Mouse (Mus musculus): ENCODE measurements around the gene Krt34. TPM values are rescaled to one million over a fixed set of nuclear protein-coding genes. Genes with fewer than 3 reads are reported as not detected.

Krt34 gene
- total and polyA plus RNA-seq, 3 experiments = not detected

DNA sequence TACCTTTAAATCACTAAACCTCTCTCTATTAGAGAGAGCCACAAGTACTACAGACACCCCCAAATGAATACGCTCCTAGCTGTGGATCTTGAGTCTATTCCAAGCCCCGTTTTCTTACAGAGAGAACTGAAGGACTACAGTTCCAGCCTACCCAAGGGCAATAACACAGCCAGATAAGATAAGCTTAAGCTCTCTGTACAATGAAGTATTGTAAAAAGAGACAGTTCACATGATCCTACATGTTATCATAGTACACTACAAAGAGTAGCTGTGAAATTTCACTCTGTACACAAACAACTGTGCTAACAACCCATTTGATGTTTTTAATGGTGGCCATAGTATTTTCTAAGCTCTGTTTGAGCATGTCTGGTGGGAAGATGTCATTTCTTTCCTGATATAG is 5.8 kb upstream of the Krt34 start:
- dilution Hi-C loops (cut with MboI; ENCODE audit: extremely low pct_ligation_motif_present, extremely low pct_unique_long_range_greater_than_20kb, low sequenced_read_pairs) (no loop called here), in situ Hi-C loops (cut with MboI; ENCODE audit: low pct_ligation_motif_present, low pct_unique_long_range_greater_than_20kb, low sequenced_read_pairs) (no loop called here)
- Histone ChIP-seq H3K9ac (ENCODE audit: insufficient read depth, low read depth) (no peak overlapping the region), H3K9me3 (replicated peaks; ENCODE audit: low read length) (no peaks in the 10 kb centered on the region), H3K79me2 (replicated peaks; ENCODE audit: control insufficient read depth, extremely low read depth, insufficient read depth, poor library complexity, severe bottlenecking) (no peaks in the 10 kb centered on the region), H3K27me3 (replicated peaks) (peaks cover 88% of the 10 kb centered on the region), H3K27ac (ENCODE audit: insufficient read depth, low read depth) (no peak overlapping the region), H3K4me2 (ENCODE audit: insufficient read depth, low read depth, poor library complexity, severe bottlenecking) (no peak overlapping the region), H3K4me1 (ENCODE audit: control insufficient read depth in 1 of 2, insufficient read depth in 2 of 2) (no peaks in the 10 kb centered on the region), H3K4me3 (replicated peaks in 1 of 3; ENCODE audit: low read depth in 2 of 3, low read length in 2 of 3, poor library complexity in 1 of 3) (no peak overlapping the region), H3K36me3 (replicated peaks in 1 of 2; ENCODE audit: control insufficient read depth in 1 of 2, insufficient read depth in 1 of 2, low read length in 1 of 2) (no peaks in the 10 kb centered on the region)
- TF ChIP-seq CTCF (conservative IDR thresholded peaks at IDR 0.05 in 1 of 2, IDR thresholded peaks at IDR 0.05 in 1 of 2; ENCODE audit: low read depth in 2 of 2, low read length in 2 of 2) = no peak
- TF ChIP-seq USF2 (conservative IDR thresholded peaks at IDR 0.05; ENCODE audit: low read depth, low read length) = no peak
- TF ChIP-seq PAX5 (IDR thresholded peaks at IDR 0.05; ENCODE audit: low read length) = no peak
- no peak for TF ChIP-seq TBP (conservative IDR thresholded peaks at IDR 0.05; ENCODE audit: low read depth, low read length)
- TF ChIP-seq NELFE (IDR thresholded peaks at IDR 0.05; ENCODE audit: low read depth, low read length) = no peak
- TF ChIP-seq MAX (IDR thresholded peaks at IDR 0.05; ENCODE audit: low read length) = no peak
- DNase-seq (ENCODE audit: extremely low read depth) = no peak

DNA sequence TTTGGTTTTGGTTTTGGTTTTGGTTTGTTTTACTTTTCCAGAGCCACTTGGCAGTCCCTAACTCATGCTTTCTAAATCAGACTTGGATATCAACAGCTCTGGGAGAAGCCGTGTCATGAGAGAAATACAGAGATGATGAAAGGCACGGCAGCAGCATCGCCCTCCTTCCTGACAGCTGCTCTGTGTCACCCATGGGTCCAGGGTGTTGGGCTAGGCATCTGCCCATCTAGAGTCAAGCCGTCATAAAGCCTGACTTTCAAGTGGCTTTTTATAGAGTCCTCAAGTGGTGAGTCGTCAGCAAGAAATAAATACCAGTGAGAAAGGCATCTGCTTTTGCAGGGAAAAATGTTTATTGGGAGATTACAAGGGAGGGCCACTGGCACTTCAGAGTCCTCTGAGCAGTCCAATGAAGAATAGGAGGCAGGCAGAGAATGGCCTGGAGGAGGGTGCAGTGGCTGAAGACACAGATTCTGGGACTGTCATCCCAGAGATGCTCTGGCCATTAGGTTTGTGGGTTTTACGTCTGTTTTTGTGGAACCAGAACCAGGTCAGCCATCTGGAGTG is 5.0 kb upstream of the Krt34 start:
- TF ChIP-seq USF2 (conservative IDR thresholded peaks at IDR 0.05; ENCODE audit: low read depth, low read length) (no peak), CHD1 (IDR thresholded peaks at IDR 0.05; ENCODE audit: low read depth, low read length) (no peak), TBP (conservative IDR thresholded peaks at IDR 0.05; ENCODE audit: low read depth, low read length) (no peak), ZMIZ1 (IDR thresholded peaks at IDR 0.05; ENCODE audit: low read depth, low read length) (no peak), IRF4 (IDR thresholded peaks at IDR 0.05; ENCODE audit: low read depth, low read length) (no peak), SMC3 (IDR thresholded peaks at IDR 0.05; ENCODE audit: low read depth, low read length) (no peak), SIN3A (IDR thresholded peaks at IDR 0.05; ENCODE audit: low read length) (no peak), EP300 (IDR thresholded peaks at IDR 0.05; ENCODE audit: low read length) (no peak), ZC3H11A (IDR thresholded peaks at IDR 0.05; ENCODE audit: low read depth, low read length) (no peak), CTCF (conservative IDR thresholded peaks at IDR 0.05 in 1 of 2, IDR thresholded peaks at IDR 0.05 in 1 of 2; ENCODE audit: low read depth in 2 of 2, low read length in 2 of 2) (no peak)
- H3K4me2 ChIP-seq (ENCODE audit: insufficient read depth, low read depth, poor library complexity, severe bottlenecking) = peak overlapping the region; percentile 78
- H3K27ac ChIP-seq (ENCODE audit: insufficient read depth, low read depth) = no peak overlapping the region
- dilution Hi-C loops (cut with MboI; ENCODE audit: extremely low pct_ligation_motif_present, extremely low pct_unique_long_range_greater_than_20kb, low sequenced_read_pairs) (no loop called here), in situ Hi-C loops (cut with MboI; ENCODE audit: low pct_ligation_motif_present, low pct_unique_long_range_greater_than_20kb, low sequenced_read_pairs) (no loop called here)
- H3K4me1 ChIP-seq (ENCODE audit: control insufficient read depth in 1 of 2, insufficient read depth in 2 of 2) = no peaks in the 10 kb centered on the region
- H3K9ac ChIP-seq (ENCODE audit: insufficient read depth, low read depth) = no peak overlapping the region
- H3K9me3 ChIP-seq (replicated peaks; ENCODE audit: low read length) = no peaks in the 10 kb centered on the region
- DNase-seq (ENCODE audit: extremely low read depth) = no peak
- peaks cover 88% of the 10 kb centered on the region for H3K27me3 ChIP-seq (replicated peaks)
- peak overlapping the region in 1 of 3 experiments; percentile 26 for H3K4me3 ChIP-seq (replicated peaks in 1 of 3; ENCODE audit: low read depth in 2 of 3, low read length in 2 of 3, poor library complexity in 1 of 3)
- no peaks in the 10 kb centered on the region for H3K79me2 ChIP-seq (replicated peaks; ENCODE audit: control insufficient read depth, extremely low read depth, insufficient read depth, poor library complexity, severe bottlenecking)
- H3K36me3 ChIP-seq (replicated peaks in 1 of 2; ENCODE audit: control insufficient read depth in 1 of 2, insufficient read depth in 1 of 2, low read length in 1 of 2) = no peaks in the 10 kb centered on the region

DNA sequence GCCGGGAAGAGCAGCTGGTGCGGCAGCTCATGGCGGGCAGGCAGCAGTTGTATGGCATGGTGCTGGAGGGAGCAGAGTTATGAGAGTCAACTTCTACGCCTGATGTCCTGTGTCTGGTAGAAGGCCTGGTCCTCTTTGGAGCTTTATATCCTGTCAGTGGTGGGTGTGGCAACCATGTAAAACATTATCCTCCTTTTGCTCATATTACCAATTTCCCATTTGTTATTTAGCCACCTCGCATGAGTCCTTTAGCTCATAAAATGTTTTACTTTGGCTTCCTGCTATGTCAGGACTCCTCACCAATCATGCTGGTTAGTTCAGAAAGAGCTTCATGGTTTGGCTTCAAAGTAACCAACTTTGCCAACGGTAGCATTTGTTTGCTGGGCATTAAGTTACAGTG is 11.6 kb downstream of the Krt34 start, which contains the start of gene Krt33b:
Gene Krt33b (minus strand): TSS at position 101 of the 400 bp plus-strand sequence.
- no peak for DNase-seq (ENCODE audit: extremely low read depth)
- Histone ChIP-seq H3K4me3 (replicated peaks in 1 of 3; ENCODE audit: low read depth in 2 of 3, low read length in 2 of 3, poor library complexity in 1 of 3) (no peak within 1 kb of the TSS), H3K27ac (ENCODE audit: insufficient read depth, low read depth) (no peak within 1 kb of the TSS), H3K9me3 (replicated peaks; ENCODE audit: low read length) (no peaks in the 10 kb centered on the region), H3K27me3 (replicated peaks) (peaks cover 83% of the 10 kb centered on the region), H3K4me1 (ENCODE audit: control insufficient read depth in 1 of 2, insufficient read depth in 2 of 2) (no peaks in the 10 kb centered on the region), H3K9ac (ENCODE audit: insufficient read depth, low read depth) (no peak within 1 kb of the TSS), H3K79me2 (replicated peaks; ENCODE audit: control insufficient read depth, extremely low read depth, insufficient read depth, poor library complexity, severe bottlenecking) (no peaks in the 10 kb centered on the region), H3K4me2 (ENCODE audit: insufficient read depth, low read depth, poor library complexity, severe bottlenecking) (no peak within 1 kb of the TSS), H3K36me3 (replicated peaks in 1 of 2; ENCODE audit: control insufficient read depth in 1 of 2, insufficient read depth in 1 of 2, low read length in 1 of 2) (no peaks in the 10 kb centered on the region)
- TF ChIP-seq SIN3A (IDR thresholded peaks at IDR 0.05; ENCODE audit: low read length) = no peak
- no peak for TF ChIP-seq CTCF (conservative IDR thresholded peaks at IDR 0.05 in 1 of 2, IDR thresholded peaks at IDR 0.05 in 1 of 2; ENCODE audit: low read depth in 2 of 2, low read length in 2 of 2)
- no peak for TF ChIP-seq NRF1 (IDR thresholded peaks at IDR 0.05; ENCODE audit: low read depth, low read length)
- TF ChIP-seq BHLHE40 (IDR thresholded peaks at IDR 0.05; ENCODE audit: low read depth, low read length) = no peak
- no peak for TF ChIP-seq ZKSCAN1 (IDR thresholded peaks at IDR 0.05; ENCODE audit: borderline replicate concordance, low read depth, low read length)
- TF ChIP-seq MXI1 (IDR thresholded peaks at IDR 0.05; ENCODE audit: low read depth, low read length) = no peak
- no peak for TF ChIP-seq IRF4 (IDR thresholded peaks at IDR 0.05; ENCODE audit: low read depth, low read length)
- TF ChIP-seq CHD2 (IDR thresholded peaks at IDR 0.05; ENCODE audit: low read length) = no peak
- no peak for TF ChIP-seq RCOR1 (conservative IDR thresholded peaks at IDR 0.05; ENCODE audit: low read depth, low read length)
- dilution Hi-C loops (cut with MboI; ENCODE audit: extremely low pct_ligation_motif_present, extremely low pct_unique_long_range_greater_than_20kb, low sequenced_read_pairs) = no loop called here
- in situ Hi-C loops (cut with MboI; ENCODE audit: low pct_ligation_motif_present, low pct_unique_long_range_greater_than_20kb, low sequenced_read_pairs) = no loop called here

Measured in CH12.LX (cell line).